Mouse (Mus musculus) erythroblast, adult 5-6 weeks (primary cell): Measurements from ENCODE around the gene Inpp4b. TPM values are rescaled to one million over a fixed set of nuclear protein-coding genes. Genes with fewer than 3 reads are reported as not detected.
"Not testable (repeated sequence)": the region's sequence is repeated elsewhere in the genome, so short reads cannot be mapped to it uniquely, and the experiment has no call there.

Experiments used
- ATAC-seq: replicated peaks from 2 replicates; pipeline ENCODE4 v1.8.0; 2016; ENCODE audit warnings: moderate number of reproducible peaks, mild to moderate bottlenecking, moderate TSS enrichment, inconsistent platforms; ENCODE audit not compliant: poor library complexity, low FRiP score, severe bottlenecking
- total RNA-seq, 2 experiments: library from RNA; stranded (forward) in 1 of 2; stranded (reverse) in 1 of 2; fragments of 150-400 nt in 1 of 2; fragments of 200-764, 138-1000 nt in 1 of 2; gene quantifications; 2 replicates each; pipeline versions ENCODE4 v1.2.3 to v1.2.4; 2015 to 2017; ENCODE audit warnings: low replicate concordance in 2 of 2

Inpp4b gene
- total RNA-seq, 2 experiments from 2014 or later: 0.38 to 1.5 TPM

GRCm38 (mm10) chr8:81770603-81771276, 428.4 kb downstream of the Inpp4b start:
- ATAC-seq: no peak

- ATAC-seq: no peak
These were observed 430.5 kb downstream of the Inpp4b start for GRCm38 (mm10) chr8:81772855-81773254.

- no peak for ATAC-seq
These were observed 431.1 kb downstream of the Inpp4b start for GRCm38 (mm10) chr8:81773305-81773965.

- ATAC-seq: no peak
These were observed 431.7 kb downstream of the Inpp4b start for GRCm38 (mm10) chr8:81774010-81774409.

GRCm38 (mm10) chr8:81774454-81774853, 432.1 kb downstream of the Inpp4b start:
- ATAC-seq: no peak

- ATAC-seq: no peak
These were observed 434.3 kb downstream of the Inpp4b start for GRCm38 (mm10) chr8:81776516-81777237.

DNA sequence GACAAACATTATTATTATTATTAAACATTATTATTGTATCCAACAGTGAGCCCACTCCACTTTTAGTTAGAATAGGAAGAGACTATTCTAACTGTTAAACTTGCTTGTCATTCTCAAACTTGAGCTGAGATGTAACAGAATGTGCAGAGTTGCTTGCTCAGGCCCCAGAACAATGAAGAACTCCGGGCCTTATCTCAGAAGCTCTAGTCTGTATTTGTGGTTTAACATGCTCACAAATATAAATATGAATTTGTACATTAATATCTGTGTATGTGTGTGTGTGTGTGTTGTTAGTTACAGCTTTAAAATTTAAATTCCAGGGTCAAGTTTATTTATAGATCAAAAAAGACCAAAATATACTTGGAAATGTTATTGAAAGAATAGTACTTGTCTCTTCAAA, 435.3 kb downstream of the Inpp4b start:
- ATAC-seq: no peak

DNA sequence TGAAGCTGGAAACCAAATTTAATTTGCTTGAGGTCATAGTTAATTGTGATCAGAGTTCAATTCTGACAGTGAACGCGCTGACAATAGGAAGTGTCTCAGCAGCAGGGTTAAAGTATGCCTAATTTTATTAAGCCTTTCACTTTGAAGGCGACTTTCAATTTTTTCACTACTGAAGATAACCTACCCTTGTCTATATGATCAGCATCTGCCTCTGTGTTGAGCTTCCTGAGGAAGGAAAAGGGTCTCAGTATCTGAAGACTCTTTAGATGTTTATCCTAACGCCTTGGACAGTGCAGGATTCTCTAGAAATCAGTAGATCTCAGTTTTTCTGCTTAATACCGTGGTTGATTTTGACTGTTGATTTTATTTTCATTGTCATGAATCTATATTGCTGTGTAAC, 437.1 kb downstream of the Inpp4b start:
- no peak for ATAC-seq

DNA sequence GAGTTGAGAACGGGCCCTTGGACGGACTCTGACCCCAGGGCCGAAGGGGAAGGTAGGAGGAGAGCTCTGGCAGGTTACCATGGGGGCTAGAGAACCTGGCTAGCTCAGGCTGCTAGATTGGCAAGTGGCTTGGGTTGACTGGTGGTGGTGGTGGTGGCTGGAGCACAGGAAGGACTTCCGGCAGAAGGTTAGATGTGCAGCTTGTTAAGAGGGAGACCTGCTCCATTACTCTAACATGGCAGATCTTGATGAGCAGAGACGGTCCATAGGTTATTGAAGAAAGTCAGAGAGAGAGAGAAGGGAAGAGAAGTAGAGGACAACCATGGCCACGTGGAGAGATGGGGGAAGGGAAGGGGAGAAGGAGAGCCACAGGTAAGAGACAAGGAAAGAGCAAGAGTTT, 437.8 kb downstream of the Inpp4b start:
- no peak for ATAC-seq

GRCm38 (mm10) chr8:81780921-81781675, 438.7 kb downstream of the Inpp4b start:
- ATAC-seq: no peak

- no peak for ATAC-seq
These were observed 440.4 kb downstream of the Inpp4b start for GRCm38 (mm10) chr8:81782781-81783180.

GRCm38 (mm10) chr8:81784775-81785174, 442.4 kb downstream of the Inpp4b start:
- no peak for ATAC-seq

- no peak for ATAC-seq
These were observed 446.1 kb downstream of the Inpp4b start for GRCm38 (mm10) chr8:81788498-81788897.

DNA sequence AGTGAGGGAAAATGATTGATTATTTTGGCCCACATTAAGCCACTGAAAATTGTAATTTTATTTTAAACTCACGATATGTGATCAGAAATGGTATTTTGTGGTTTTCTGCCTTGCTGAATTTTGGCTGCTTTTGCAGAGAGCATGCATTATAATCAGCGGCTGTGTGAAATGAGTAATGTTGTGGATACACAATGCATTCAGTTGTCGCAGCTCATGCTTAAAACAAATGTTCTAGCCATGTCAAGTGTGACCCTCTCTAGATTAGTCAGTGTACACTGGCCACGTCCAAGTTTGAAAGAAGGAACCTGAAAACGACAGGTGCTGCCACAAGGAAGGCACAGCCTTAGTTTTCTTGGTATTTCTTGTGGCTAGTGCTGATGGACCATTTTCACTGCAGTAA, 450.3 kb downstream of the Inpp4b start:
- no peak for ATAC-seq

DNA sequence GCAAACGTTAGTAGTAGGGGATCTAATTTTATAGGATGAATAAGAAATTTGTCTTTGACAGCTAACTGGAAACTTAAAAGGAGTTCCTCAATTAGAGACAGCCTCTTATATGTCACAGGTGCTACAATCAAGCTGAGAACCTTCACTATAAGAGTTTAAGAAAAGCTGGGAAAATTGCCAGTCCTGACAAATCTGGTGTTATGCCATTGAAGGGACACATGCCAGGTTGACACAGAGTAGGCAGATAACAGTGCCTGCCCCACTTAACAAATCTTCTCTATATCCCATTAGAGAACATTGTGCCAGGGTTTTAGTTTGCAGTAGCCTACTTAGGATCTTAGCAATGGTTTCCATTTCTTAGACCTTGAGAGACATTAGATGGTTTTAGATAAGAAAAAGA, 456.1 kb downstream of the Inpp4b start:
- no peak for ATAC-seq

GRCm38 (mm10) chr8:81800792-81801191, 458.4 kb downstream of the Inpp4b start:
- no peak for ATAC-seq

DNA sequence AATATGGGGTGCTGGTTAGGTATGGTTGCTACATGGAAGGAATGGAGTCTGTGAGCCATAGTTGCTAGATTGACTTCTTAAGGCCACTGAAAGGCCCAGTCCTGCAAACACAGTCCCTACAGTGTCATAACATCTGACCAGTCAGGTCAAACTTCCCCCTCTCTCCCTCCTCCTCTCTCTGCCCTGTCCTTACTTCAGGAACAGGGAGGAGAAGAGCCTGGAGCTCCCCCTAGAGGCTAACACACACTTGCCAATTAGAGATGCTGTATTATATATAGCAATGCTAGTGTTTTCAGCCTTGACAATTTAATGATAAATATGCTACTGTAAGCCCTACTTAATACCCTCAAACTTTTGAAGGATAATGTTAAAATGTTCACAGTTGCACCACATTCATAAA, 464.4 kb downstream of the Inpp4b start:
- no peak for ATAC-seq

- no peak for ATAC-seq
These were observed 465.2 kb downstream of the Inpp4b start for GRCm38 (mm10) chr8:81807578-81807977.

DNA sequence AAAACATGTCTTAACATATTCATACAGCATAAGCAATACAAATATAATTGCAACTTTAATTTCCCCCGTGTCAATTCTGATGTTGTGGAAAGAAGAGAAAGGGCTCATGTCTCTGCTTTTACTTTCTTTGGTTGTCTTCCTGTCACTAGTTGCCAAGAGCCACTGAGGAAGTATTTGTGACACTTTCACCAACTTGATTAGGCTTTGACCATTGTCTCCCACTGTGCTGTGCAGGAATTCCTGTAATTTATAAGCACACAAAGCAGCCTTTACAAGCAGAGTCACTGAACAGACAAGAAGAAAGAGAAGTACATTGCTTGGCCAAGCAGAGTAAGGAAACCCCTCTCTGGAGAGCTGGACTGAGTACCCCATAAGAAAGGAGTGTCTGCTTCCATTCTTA, 466.1 kb downstream of the Inpp4b start:
- ATAC-seq: no peak

DNA sequence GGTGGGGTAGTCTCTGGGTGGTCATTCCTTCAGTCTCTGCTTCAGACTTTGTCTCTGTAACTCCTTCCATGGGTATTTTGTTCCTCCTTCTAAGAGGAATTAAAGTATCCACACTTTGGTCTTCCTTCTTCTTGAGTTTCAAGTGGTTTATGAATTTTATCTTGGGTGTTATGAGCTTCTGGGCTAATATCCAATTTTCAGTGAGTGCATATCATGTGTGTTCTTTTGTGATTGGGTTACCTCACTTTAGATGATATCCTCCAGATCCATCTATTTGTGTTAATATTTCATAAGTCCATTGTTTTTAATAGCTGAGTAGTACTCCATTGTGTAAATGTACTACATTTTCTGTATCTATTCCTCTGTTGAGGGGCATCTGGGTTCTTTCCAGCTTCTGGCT, 467.1 kb downstream of the Inpp4b start:
- ATAC-seq: not testable (repeated sequence)
